Mouse (Mus musculus): ENCODE measurements around the gene Fancc.

Fancc gene

DNA sequence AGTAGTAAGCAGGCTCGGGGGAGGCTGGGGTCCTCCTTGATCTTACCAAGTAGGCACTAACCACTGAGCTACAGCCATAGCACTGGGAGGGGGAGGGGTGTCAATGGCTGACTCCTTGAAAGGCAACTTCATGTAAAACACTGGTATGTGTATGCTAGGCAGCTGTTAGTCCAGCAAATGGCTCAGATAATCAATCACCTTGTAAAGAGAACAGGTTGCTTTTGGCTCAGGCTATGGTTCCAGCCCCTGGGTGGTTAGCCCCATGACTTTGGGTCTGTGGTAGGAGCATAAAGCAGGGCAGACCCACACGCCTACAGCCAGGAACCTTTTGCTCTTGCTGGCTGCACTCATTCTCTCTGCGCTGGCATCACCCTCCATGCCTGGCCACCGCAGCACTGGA, 207.0 kb downstream of the Fancc start:
- 95% methylated on average over 4 of the region's 4 CpGs for WGBS

DNA sequence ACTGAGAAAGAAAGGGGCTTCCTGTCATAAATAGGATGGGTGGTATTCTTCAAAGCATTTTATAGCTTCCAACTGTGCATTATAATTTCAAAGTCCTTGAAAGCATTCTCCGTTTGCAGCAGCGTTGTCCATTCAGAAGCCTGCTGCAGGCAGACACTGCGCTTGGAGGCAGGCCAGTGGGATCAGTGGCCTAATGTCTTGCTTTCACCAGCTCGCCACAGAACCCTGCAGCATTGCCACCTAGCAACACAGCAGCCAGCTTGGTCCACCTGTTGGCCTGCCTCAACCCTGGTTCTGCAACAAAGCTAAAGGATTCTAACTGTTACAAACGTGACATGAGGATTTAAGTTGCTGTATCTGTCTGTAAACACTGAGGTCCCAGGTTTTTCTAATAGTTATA, 207.4 kb downstream of the Fancc start:
- WGBS, result 51% methylated on average over 5 of the region's 5 CpGs

GRCm38 (mm10) chr13:63289152-63289551, 207.9 kb downstream of the Fancc start:
- WGBS, result 24% methylated on average over 4 of the region's 4 CpGs

DNA sequence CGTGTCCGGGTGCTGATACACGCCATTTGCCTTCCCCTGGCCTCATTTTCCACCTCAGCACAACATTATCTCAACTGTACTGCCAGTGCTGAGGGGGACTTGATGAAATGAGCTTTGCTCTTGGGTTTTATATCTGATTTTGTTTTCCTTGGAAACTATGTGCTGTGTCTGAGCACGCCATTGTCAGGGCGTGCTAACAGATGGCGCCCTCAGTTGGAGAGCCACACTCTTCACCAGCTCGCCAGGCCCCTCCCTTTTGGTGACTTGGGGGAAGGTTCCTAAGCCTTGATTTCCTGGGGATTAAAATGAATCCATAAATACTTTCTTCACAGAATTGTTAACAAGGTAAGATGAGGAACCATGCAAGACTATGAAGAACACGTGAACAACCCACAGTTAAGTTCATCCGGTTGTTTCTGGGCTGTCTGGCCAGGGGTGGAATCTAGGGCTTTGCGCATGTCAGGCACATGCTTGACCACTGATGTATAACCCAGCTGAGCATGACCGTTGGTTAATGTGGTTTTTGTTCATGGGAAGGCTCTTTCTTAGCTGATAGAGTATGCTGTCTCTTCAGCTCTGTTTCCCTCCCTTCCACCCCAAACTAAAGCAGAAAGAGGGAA, 210.5 kb downstream of the Fancc start:
- WGBS, result 66% methylated on average over 11 of the region's 11 CpGs

DNA sequence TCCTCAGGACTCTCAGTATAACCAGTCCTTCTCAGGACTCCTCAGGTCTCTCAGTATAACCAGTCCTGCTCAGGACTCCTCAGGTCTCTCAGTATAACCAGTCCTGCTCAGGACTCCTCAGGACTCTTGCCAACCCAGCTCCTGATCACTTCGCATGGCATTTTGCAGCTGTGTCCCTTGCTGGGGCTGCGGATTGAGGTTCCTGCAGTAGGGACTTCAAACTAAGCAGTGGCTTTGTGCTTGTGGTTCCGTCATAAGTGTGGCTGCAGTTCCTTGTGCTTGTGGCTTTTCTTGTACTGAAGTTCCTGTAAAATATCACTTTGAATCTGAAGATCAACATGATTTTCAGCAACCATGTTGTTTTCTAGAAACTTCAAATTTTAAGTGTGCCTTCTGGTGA, 212.3 kb downstream of the Fancc start:
- 87% methylated on average over 3 of the region's 3 CpGs for WGBS

DNA sequence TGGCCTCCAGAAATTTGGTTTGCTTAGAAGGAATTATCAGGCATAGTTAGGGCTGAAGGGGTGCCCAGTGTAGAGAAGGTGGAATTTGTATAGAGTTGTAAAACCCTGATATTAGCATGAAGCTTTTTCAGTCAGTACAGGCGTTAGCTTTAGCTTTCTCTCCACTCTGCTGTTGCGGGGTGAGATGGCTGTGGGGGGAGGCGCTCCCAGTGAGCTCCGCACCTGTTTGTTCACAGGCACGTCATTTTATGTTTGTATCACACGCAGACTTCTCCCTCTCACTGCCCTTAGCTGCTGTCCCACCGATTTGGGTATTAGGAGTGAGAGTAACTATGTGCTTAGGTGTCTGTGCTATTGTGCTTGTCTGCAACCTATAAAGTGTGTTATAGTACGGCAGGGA, 215.9 kb downstream of the Fancc start:
- 79% methylated on average over 8 of the region's 8 CpGs for WGBS

DNA sequence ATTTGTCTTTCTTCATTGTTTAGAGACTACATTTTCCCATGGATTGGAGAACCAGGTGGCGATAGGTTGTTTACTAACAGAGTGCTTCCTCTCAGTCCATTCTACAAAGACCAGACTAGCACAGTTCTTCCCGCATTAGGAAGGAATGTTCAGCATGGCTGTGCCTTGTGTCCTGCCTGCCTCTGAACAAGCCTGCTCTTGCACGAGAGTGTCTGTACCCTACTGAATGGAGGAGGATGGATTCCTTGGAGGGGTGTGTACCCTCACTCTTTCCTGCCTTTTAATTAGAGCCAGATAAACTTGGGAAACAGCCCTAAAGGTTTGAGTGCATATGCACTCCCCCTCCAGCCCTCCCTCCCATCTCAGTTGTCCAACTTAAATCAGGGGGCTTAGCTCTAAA, 216.7 kb downstream of the Fancc start:
- WGBS, result 50% methylated on average over 3 of the region's 3 CpGs

DNA sequence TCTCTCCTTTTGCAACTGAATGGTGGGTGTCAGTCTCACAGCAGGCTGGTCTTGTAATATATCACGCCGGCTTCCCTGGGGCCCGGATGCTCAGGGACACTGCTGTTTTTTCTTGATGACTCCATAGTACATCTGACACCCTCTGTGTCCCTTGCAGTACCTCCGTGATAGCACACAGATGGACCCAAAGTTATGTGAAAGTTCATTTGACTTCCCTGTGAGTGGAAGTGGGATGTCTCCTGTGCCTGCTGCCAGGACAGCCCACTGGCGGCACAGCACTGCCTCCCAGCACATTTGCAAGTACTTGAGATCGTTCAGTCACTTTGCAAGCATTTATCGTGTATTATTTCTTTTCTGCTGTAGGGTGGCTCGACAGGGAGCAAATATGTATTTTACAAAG, 217.3 kb downstream of the Fancc start:
- 49% methylated on average over 8 of the region's 8 CpGs for WGBS

- WGBS, result 30% methylated on average over 10 of the region's 10 CpGs
Measured at GRCm38 (mm10) chr13:63278796-63279475, 218.1 kb downstream of the Fancc start.

DNA sequence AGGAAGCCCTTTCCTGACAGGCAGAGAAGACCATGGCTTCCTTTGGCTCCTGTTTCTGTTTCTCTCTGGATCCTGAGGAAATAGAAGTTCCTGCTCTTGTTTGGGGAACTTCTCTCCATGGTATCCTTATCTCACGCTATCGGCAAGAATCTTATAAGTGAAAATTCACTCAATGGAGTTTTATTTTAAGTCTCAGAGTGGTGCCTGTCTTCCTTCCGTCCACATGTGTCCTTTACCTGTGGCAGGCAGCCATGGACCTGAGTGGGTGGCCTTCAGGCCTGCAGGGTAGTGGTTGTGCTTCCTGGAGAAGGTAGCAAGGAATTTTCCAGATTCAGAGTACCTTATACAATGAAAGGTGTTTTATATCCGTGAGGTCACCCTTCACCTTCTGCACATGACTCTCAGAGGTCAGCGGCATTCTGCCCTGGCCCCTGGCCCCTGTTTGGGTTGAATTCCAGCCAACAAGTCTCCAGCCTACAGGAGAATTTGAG, 218.9 kb downstream of the Fancc start:
- 40% methylated on average over 5 of the region's 5 CpGs for WGBS

GRCm38 (mm10) chr13:63277316-63277715, 219.8 kb downstream of the Fancc start:
- 58% methylated on average over 5 of the region's 5 CpGs for WGBS

GRCm38 (mm10) chr13:63276389-63276788, 220.7 kb downstream of the Fancc start:
- 82% methylated on average over 4 of the region's 4 CpGs for WGBS

- 53% methylated on average over 10 of the region's 10 CpGs for WGBS
Measured at GRCm38 (mm10) chr13:63274488-63275166, 222.5 kb downstream of the Fancc start.

- WGBS, result 54% methylated on average over 2 of the region's 2 CpGs
Measured at GRCm38 (mm10) chr13:63273859-63274258, 223.2 kb downstream of the Fancc start.

DNA sequence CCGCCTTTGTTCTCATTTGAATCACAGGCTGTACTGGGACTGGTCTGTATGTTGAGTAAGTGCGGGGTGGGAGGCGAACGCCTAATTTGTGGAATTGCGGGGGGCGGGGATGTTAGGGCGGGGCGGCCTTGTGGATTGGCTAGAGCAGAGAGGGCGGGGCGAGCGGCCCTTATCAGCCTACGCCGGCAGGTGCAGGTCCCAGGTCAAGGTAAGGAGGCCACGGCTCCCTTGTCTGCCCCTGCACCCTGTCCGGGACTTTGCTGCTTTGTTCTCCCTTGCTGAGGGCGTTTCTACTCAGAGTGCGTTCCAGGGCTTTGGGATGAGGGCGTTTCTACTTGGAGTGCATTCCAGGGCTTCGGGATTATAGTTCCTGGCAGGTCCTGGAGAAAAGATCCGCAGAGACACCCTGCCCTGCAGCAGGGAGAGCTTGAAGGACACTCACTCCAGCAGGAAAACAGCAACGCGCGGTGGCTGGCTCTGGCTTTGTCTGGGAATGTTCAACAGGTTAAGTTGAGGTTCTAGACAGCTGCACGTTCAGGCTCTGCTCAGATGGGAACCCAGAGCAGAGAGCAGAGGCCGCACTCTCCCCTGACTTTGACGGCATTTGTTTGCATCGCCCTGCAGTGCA, 224.4 kb downstream of the Fancc start:
- WGBS, result 17% methylated on average over 27 of the region's 27 CpGs

DNA sequence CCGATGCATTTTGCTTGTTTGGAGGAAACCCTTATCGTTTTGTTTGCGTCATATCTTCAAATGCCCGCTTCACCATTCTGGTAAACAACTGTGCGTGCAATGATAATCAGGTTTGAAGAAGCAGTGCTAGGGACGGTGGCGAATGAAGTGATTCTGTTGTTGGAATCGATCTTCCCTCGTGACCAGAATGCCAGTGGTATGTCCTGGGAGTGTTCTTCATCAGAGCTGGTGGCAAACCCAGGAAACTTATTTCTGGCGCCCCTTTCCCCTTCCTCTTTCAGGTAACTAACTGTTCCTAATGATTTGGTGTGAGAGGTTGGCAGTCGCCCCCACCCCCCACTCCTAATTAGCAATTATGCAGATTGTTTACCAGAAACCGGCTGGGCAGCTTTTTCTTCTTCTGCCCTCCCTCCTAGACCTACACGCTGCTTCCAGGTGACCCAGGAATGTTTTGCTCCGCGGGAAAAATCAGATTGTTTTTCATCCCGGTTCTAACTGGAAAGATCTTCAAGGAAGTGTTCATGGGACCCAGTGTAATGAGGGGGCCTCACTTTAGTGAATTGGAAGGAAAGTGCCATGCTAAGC, 225.0 kb downstream of the Fancc start:
- WGBS, result 35% methylated on average over 16 of the region's 16 CpGs

DNA sequence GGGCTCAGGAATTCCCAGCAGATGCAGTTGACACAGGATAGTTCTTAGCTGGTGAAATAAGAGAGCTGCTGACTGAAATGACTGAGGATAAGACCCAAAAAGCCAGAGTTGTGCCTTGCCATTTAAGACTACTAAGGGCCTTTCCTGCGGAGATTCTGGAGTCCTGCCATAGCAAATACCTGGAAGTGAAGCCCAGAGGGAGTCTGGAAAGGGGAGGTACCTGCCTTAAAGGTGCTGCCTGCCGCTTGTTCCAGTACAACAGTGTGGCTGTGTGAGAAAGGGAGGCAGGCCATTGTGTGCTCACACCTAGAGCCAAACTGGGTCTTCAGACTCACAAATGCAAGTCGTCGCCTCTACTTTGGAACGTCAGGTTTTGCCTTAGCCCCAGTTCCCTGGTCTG, 226.9 kb downstream of the Fancc start:
- 81% methylated on average over 5 of the region's 5 CpGs for WGBS

- WGBS, result 77% methylated on average over 1 of the region's 1 CpGs
Measured at GRCm38 (mm10) chr13:63268776-63269175, 228.3 kb downstream of the Fancc start.

- 93% methylated on average over 4 of the region's 4 CpGs for WGBS
Measured at GRCm38 (mm10) chr13:63268371-63268770, 228.7 kb downstream of the Fancc start.

- 51% methylated on average over 1 of the region's 1 CpGs for WGBS
Measured at GRCm38 (mm10) chr13:63262168-63262957, 234.7 kb downstream of the Fancc start.

DNA sequence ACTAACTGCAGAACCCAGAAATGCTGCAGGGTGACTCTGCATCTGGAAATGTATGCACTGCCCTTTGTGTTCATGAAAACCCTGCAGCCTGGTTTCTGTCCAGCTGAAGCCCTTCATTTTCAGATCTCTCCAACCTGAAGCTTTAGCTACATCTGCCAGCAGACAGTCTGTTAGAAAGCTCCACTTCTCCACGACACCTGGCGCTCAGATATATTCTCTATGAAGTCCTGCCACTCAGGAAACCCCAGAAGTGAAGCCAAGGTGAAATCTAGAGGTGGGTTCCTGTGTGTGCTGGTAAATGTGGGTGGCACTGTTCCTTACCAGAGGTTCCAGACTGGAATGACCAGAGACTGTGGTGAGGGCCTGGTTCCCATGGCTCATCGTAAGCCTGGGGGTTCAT, 235.4 kb downstream of the Fancc start:
- WGBS, result 76% methylated on average over 3 of the region's 3 CpGs

All from cerebral cortex, adult 2 months (tissue).